Mouse (Mus musculus): ENCODE results near the gene Cfap73. TPM values are rescaled to one million over a fixed set of nuclear protein-coding genes. Genes with fewer than 3 reads are reported as not detected.

Gene Cfap73
- polyA plus RNA-seq, 1 experiment: 0.15 TPM

GRCm38 (mm10) chr5:120605241-120605661, 28.8 kb downstream of the Cfap73 start:
- WGBS: 5% methylated on average over 10 of the region's 10 CpGs
- no peak; the same call in 1 of the 2 replicates for TF ChIP-seq POLR2A (IDR thresholded peaks at IDR 0.05; ENCODE audit: control insufficient read depth, extremely low read depth, insufficient read depth, low read length, poor library complexity)
- no peak for TF ChIP-seq CTCF (IDR thresholded peaks at IDR 0.05; ENCODE audit: borderline replicate concordance, control insufficient read depth, extremely low read depth, insufficient read depth, low read length, poor library complexity)
- Histone ChIP-seq H3K4me3 (ENCODE audit: control insufficient read depth, insufficient read depth, low read length) (no peak overlapping the region), H3K27ac (ENCODE audit: control insufficient read depth, insufficient read depth, low read length) (no peak overlapping the region), H3K27me3 (ENCODE audit: control insufficient read depth, insufficient read depth, low read length) (no peaks in the 10 kb centered on the region), H3K36me3 (ENCODE audit: control insufficient read depth, insufficient read depth, low read length) (no peaks in the 10 kb centered on the region), H3K4me1 (replicated peaks; ENCODE audit: control insufficient read depth, insufficient read depth, low read length) (peaks cover 6% of the 10 kb centered on the region)
- DNase-seq: no peak

- Histone ChIP-seq H3K27me3 (ENCODE audit: control insufficient read depth, insufficient read depth, low read length) (no peaks in the 10 kb centered on the region), H3K4me1 (replicated peaks; ENCODE audit: control insufficient read depth, insufficient read depth, low read length) (peaks cover 6% of the 10 kb centered on the region), H3K27ac (ENCODE audit: control insufficient read depth, insufficient read depth, low read length) (no peak overlapping the region), H3K36me3 (ENCODE audit: control insufficient read depth, insufficient read depth, low read length) (no peaks in the 10 kb centered on the region), H3K4me3 (ENCODE audit: control insufficient read depth, insufficient read depth, low read length) (no peak overlapping the region)
- TF ChIP-seq CTCF (IDR thresholded peaks at IDR 0.05; ENCODE audit: borderline replicate concordance, control insufficient read depth, extremely low read depth, insufficient read depth, low read length, poor library complexity): no peak
- no peak; the same call in 1 of the 2 replicates for TF ChIP-seq POLR2A (IDR thresholded peaks at IDR 0.05; ENCODE audit: control insufficient read depth, extremely low read depth, insufficient read depth, low read length, poor library complexity)
- 3% methylated on average over 6 of the region's 6 CpGs for WGBS
- peak; percentile 86 for DNase-seq
Observed at GRCm38 (mm10) chr5:120604839-120605238, 29.2 kb downstream of the Cfap73 start.

- no peak overlapping the region for H3K27ac ChIP-seq (ENCODE audit: control insufficient read depth, insufficient read depth, low read length)
- no peak for DNase-seq
- H3K4me1 ChIP-seq (replicated peaks; ENCODE audit: control insufficient read depth, insufficient read depth, low read length): peaks cover 13% of the 10 kb centered on the region
- TF ChIP-seq POLR2A (IDR thresholded peaks at IDR 0.05; ENCODE audit: control insufficient read depth, extremely low read depth, insufficient read depth, low read length, poor library complexity) (no peak), CTCF (IDR thresholded peaks at IDR 0.05; ENCODE audit: borderline replicate concordance, control insufficient read depth, extremely low read depth, insufficient read depth, low read length, poor library complexity) (no peak)
- no peaks in the 10 kb centered on the region for H3K36me3 ChIP-seq (ENCODE audit: control insufficient read depth, insufficient read depth, low read length)
- no peaks in the 10 kb centered on the region for H3K27me3 ChIP-seq (ENCODE audit: control insufficient read depth, insufficient read depth, low read length)
- WGBS: 95% methylated on average over 7 of the region's 7 CpGs
- no peak overlapping the region for H3K4me3 ChIP-seq (ENCODE audit: control insufficient read depth, insufficient read depth, low read length)
Observed at GRCm38 (mm10) chr5:120603515-120603914, 30.5 kb downstream of the Cfap73 start.

GRCm38 (mm10) chr5:120602210-120602609, 31.8 kb downstream of the Cfap73 start:
- H3K4me3 ChIP-seq (ENCODE audit: control insufficient read depth, insufficient read depth, low read length): no peak overlapping the region
- no peaks in the 10 kb centered on the region for H3K36me3 ChIP-seq (ENCODE audit: control insufficient read depth, insufficient read depth, low read length)
- H3K27ac ChIP-seq (ENCODE audit: control insufficient read depth, insufficient read depth, low read length): no peak overlapping the region
- WGBS: 96% methylated on average over 12 of the region's 12 CpGs
- TF ChIP-seq POLR2A (IDR thresholded peaks at IDR 0.05; ENCODE audit: control insufficient read depth, extremely low read depth, insufficient read depth, low read length, poor library complexity) (no peak), CTCF (IDR thresholded peaks at IDR 0.05; ENCODE audit: borderline replicate concordance, control insufficient read depth, extremely low read depth, insufficient read depth, low read length, poor library complexity) (no peak)
- H3K4me1 ChIP-seq (replicated peaks; ENCODE audit: control insufficient read depth, insufficient read depth, low read length): peaks cover 13% of the 10 kb centered on the region
- no peaks in the 10 kb centered on the region for H3K27me3 ChIP-seq (ENCODE audit: control insufficient read depth, insufficient read depth, low read length)
- no peak for DNase-seq

- 88% methylated on average over 11 of the region's 11 CpGs for WGBS
- H3K27me3 ChIP-seq (ENCODE audit: control insufficient read depth, insufficient read depth, low read length): no peaks in the 10 kb centered on the region
- no peak overlapping the region for H3K4me3 ChIP-seq (ENCODE audit: control insufficient read depth, insufficient read depth, low read length)
- no peak overlapping the region for H3K27ac ChIP-seq (ENCODE audit: control insufficient read depth, insufficient read depth, low read length)
- DNase-seq: no peak
- TF ChIP-seq CTCF (IDR thresholded peaks at IDR 0.05; ENCODE audit: borderline replicate concordance, control insufficient read depth, extremely low read depth, insufficient read depth, low read length, poor library complexity) (peak; percentile 74; the same call in 1 of the 2 replicates), POLR2A (IDR thresholded peaks at IDR 0.05; ENCODE audit: control insufficient read depth, extremely low read depth, insufficient read depth, low read length, poor library complexity) (no peak)
- H3K4me1 ChIP-seq (replicated peaks; ENCODE audit: control insufficient read depth, insufficient read depth, low read length): peaks cover 13% of the 10 kb centered on the region
- no peaks in the 10 kb centered on the region for H3K36me3 ChIP-seq (ENCODE audit: control insufficient read depth, insufficient read depth, low read length)
Observed at GRCm38 (mm10) chr5:120600946-120601668, 32.9 kb downstream of the Cfap73 start.

- no peaks in the 10 kb centered on the region for H3K36me3 ChIP-seq (ENCODE audit: control insufficient read depth, insufficient read depth, low read length)
- peaks cover 8% of the 10 kb centered on the region for H3K4me1 ChIP-seq (replicated peaks; ENCODE audit: control insufficient read depth, insufficient read depth, low read length)
- 80% methylated on average over 6 of the region's 6 CpGs for WGBS
- TF ChIP-seq CTCF (IDR thresholded peaks at IDR 0.05; ENCODE audit: borderline replicate concordance, control insufficient read depth, extremely low read depth, insufficient read depth, low read length, poor library complexity) (no peak), POLR2A (IDR thresholded peaks at IDR 0.05; ENCODE audit: control insufficient read depth, extremely low read depth, insufficient read depth, low read length, poor library complexity) (no peak)
- H3K4me3 ChIP-seq (ENCODE audit: control insufficient read depth, insufficient read depth, low read length): no peak overlapping the region
- H3K27me3 ChIP-seq (ENCODE audit: control insufficient read depth, insufficient read depth, low read length): no peaks in the 10 kb centered on the region
- no peak for DNase-seq
- H3K27ac ChIP-seq (ENCODE audit: control insufficient read depth, insufficient read depth, low read length): no peak overlapping the region
Observed at GRCm38 (mm10) chr5:120599625-120600024, 34.4 kb downstream of the Cfap73 start.
